Mouse (Mus musculus) bone marrow macrophage, adult 2 months (primary cell): ENCODE results near the gene Atp6v1e2.

Experiments used
- CTCF ChIP-seq: IDR thresholded peaks from 2 replicates; pipeline ENCODE4 v1.5.1; 2012; ENCODE audit warnings: low read depth, mild to moderate bottlenecking, low read length, moderate library complexity
- POLR2A ChIP-seq: IDR thresholded peaks from 2 replicates; pipeline ENCODE4 v1.6.1; 2012; ENCODE audit warnings: mild to moderate bottlenecking, low read depth, low read length, borderline replicate concordance

DNA sequence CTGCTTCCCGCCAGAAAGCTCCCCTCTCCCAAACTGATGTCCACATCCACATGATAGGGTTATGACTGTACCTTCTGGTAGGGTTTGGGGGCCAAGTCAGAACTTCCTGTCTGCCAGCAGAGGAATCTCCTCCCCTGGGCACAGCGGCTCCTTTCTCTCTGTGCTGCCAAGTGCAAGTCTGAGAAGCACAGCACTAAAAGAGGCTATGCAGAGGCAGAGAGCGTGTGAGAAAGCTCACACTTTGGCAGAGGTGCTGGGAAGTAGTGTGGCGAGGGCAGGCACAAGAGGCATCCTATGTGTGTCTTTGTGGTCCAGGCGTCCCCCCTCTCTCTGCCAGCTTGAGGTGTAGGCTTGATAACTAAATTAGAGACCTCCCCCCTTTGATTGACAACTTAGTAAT lies 23.3 kb upstream of the Atp6v1e2 start:
- no peak for TF ChIP-seq CTCF
- no peak for TF ChIP-seq POLR2A
